Mouse (Mus musculus): ENCODE measurements around the gene Cryba4. TPM values are rescaled to one million over a fixed set of nuclear protein-coding genes. Genes with fewer than 3 reads are reported as not detected.

The Cryba4 gene
- polyA plus RNA-seq, 1 experiment from 2014 or later, result 1.5 TPM

- 76% methylated on average over 9 of the region's 9 CpGs for WGBS
- H3K9me3 ChIP-seq, result no peaks in the 10 kb centered on the region
- H3K4me2 ChIP-seq, result no peak overlapping the region
- H3K27me3 ChIP-seq, result no peaks in the 10 kb centered on the region
- H3K4me1 ChIP-seq (replicated peaks), result peaks cover 23% of the 10 kb centered on the region
- no peak for ATAC-seq (ENCODE audit: low FRiP score, low read depth)
- no peak overlapping the region for H3K9ac ChIP-seq
- peak overlapping the region; percentile 59; the same call in 1 of the 2 replicates for H3K27ac ChIP-seq (replicated peaks)
- no peaks in the 10 kb centered on the region for H3K36me3 ChIP-seq
- no peak overlapping the region for H3K4me3 ChIP-seq
These were observed 4.1 kb upstream of the Cryba4 start for GRCm38 (mm10) chr5:112256457-112256856.

DNA sequence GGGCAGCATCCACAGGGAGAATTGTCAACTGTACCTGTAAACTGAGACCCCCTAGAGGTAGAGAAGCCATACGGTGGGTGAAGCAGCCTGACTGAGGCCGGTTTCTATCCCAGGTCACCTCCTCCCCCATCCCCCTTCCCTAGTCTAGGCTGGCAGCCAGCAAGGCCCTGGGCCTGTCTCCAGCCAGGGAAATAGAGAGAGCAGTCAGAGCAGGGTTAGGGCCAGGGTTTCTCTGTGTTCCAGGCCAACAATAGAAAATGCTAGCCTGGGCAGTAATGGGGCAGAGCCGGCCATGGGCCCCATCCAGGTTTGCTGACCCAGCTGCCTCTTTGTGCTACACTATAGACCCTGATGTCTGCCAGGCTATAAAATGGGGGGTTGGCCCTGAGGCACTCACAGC, 3.1 kb upstream of the Cryba4 start, which contains the start of gene Crybb1:
Crybb1 (plus strand) TSS at position 390 of the 400 bp plus-strand sequence.
- H3K4me1 ChIP-seq (replicated peaks), result peaks cover 23% of the 10 kb centered on the region
- WGBS, result 51% methylated on average over 3 of the region's 3 CpGs
- H3K36me3 ChIP-seq, result no peaks in the 10 kb centered on the region
- H3K4me2 ChIP-seq, result no peak within 1 kb of the TSS
- 0 out of 2 replicates have a peak, but pooled peaks have one; percentile 31 for ATAC-seq (ENCODE audit: low FRiP score, low read depth)
- no peak within 1 kb of the TSS for H3K9ac ChIP-seq
- no peaks in the 10 kb centered on the region for H3K27me3 ChIP-seq
- peak within 1 kb of the TSS; percentile 59 for H3K27ac ChIP-seq (replicated peaks)
- no peaks in the 10 kb centered on the region for H3K9me3 ChIP-seq
- H3K4me3 ChIP-seq, result no peak within 1 kb of the TSS

DNA sequence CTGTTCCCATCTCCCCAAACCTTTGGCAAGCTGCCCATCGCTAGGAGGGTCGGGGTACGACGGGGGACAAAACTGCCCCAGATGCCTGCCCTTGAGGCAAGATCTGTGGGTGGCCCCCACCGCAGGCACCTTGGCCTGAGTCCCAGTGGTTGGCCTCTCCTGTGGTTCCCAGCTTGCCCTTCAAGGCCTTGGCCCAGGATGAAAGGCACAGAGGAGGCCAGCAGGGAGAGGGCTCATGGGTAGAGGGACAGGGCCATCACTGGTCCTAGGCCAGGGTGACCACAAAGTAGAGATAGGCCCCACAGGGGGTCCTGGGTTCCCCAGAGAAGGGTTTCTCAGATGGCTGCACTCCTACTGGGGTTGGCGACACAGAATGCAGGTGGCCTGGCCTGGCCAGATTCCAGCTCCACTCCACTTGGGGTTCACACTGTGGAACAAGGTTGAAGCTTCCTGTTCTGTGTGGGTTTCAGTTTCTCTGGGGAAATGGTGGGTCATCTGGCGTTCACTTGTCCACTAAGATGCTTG, 2.0 kb upstream of the Cryba4 start:
- Histone ChIP-seq H3K36me3 (no peaks in the 10 kb centered on the region), H3K4me2 (no peak overlapping the region), H3K4me3 (no peak overlapping the region), H3K9me3 (no peaks in the 10 kb centered on the region), H3K4me1 (replicated peaks) (peaks cover 23% of the 10 kb centered on the region), H3K27ac (replicated peaks) (0 out of 2 replicates have a peak overlapping the region, but pooled peaks have one; percentile 8), H3K9ac (no peak overlapping the region), H3K27me3 (no peaks in the 10 kb centered on the region)
- ATAC-seq (ENCODE audit: low FRiP score, low read depth), result peak; percentile 28; the same call in 1 of the 2 replicates
- 53% methylated on average over 7 of the region's 7 CpGs for WGBS

DNA sequence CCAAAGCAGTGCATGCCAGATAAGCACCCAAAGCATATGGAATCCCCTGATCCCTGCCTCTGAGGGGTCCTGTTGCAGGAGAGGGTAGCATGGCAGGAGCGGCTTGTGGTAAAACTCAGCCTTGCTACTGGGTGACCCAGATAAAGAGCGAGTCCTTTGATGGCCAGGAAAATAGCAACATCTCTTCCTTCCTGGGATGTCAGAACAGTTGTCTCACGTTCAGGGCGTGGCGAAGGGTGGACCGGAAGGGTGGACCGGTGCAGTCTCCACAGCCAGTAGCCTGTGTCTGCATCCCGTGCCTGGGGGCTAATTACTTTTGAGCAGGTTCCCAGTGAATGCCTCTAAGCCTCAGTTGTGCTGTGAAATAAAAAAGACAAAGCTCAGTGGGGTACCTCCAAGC, 851 bp upstream of the Cryba4 start:
- H3K4me2 ChIP-seq, result no peak overlapping the region

DNA sequence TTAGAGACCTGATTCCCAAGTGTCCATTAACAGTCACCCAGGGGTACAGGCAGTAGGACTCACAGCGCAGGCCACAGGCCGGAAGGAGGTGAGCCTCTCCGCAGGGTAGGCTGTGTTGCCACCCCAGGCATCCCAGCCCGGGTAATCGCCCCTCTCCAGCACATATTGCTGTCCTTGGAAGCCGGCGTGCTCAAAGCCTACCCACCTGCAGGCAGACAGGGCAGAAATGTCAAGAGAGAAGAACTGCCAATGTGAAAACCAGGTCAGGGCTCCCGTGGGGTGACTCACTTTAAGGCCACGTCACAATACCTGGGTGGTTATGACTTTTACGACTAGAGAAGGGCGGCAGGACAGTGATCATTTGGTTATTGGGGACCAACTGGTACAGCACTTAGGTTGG, 3.2 kb downstream of the Cryba4 start:
- Histone ChIP-seq H3K4me3 (no peak overlapping the region), H3K27ac (replicated peaks) (no peak overlapping the region), H3K4me2 (no peak overlapping the region), H3K27me3 (no peaks in the 10 kb centered on the region), H3K9ac (no peak overlapping the region), H3K4me1 (replicated peaks) (peaks cover under 1% of the 10 kb centered on the region; the same call in 1 of the 2 replicates), H3K9me3 (no peaks in the 10 kb centered on the region), H3K36me3 (no peaks in the 10 kb centered on the region)
- ATAC-seq (ENCODE audit: low FRiP score, low read depth), result no peak
- WGBS, result 89% methylated on average over 11 of the region's 11 CpGs

More for the DNA sequence above, 851 bp upstream of the Cryba4 start:
- Histone ChIP-seq H3K27me3 (no peaks in the 10 kb centered on the region), H3K36me3 (no peaks in the 10 kb centered on the region), H3K4me1 (replicated peaks) (peaks cover 23% of the 10 kb centered on the region), H3K4me3 (no peak overlapping the region), H3K9me3 (no peaks in the 10 kb centered on the region), H3K9ac (no peak overlapping the region), H3K27ac (replicated peaks) (no peak overlapping the region)
- 34% methylated on average over 8 of the region's 8 CpGs for WGBS
- no peak for ATAC-seq (ENCODE audit: low FRiP score, low read depth)

DNA sequence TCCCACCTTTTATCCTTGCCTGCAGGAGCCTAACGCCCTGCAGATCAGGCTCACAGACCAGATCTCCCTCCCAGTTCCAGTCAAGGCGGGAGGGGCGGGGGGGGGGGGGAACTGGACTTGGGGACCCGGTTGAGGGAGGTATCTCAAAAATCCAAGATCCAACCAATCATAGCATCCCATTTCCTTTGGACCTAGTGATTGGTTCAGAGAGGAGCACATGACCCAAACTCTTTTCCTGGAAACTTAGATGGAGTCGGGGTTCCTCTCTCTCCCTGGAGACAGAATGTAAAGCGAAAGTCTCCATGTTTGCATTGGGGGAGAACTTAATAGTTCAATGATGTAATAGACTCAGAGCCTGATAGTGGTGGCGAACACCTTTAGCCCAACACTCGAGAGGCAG, 4.9 kb downstream of the Cryba4 start:
- no peak for ATAC-seq (ENCODE audit: low FRiP score, low read depth)
- WGBS, result 46% methylated on average over 8 of the region's 8 CpGs
- no peaks in the 10 kb centered on the region for H3K9me3 ChIP-seq

GRCm38 (mm10) chr5:112244890-112245615, 7.3 kb downstream of the Cryba4 start:
- Histone ChIP-seq H3K27ac (replicated peaks) (no peak overlapping the region), H3K27me3 (no peaks in the 10 kb centered on the region), H3K9me3 (no peaks in the 10 kb centered on the region), H3K9ac (no peak overlapping the region), H3K36me3 (no peaks in the 10 kb centered on the region), H3K4me1 (replicated peaks) (peaks cover 6% of the 10 kb centered on the region; the same call in 1 of the 2 replicates), H3K4me2 (no peak overlapping the region), H3K4me3 (no peak overlapping the region)
- WGBS, result 52% methylated on average over 8 of the region's 8 CpGs
- ATAC-seq (ENCODE audit: low FRiP score, low read depth), result no peak

More for the DNA sequence above, 4.9 kb downstream of the Cryba4 start:
- no peaks in the 10 kb centered on the region for H3K4me1 ChIP-seq (replicated peaks)
- H3K9ac ChIP-seq, result no peak overlapping the region
- no peaks in the 10 kb centered on the region for H3K36me3 ChIP-seq
- H3K27me3 ChIP-seq, result no peaks in the 10 kb centered on the region
- no peak overlapping the region for H3K27ac ChIP-seq (replicated peaks)
- no peak overlapping the region for H3K4me3 ChIP-seq
- no peak overlapping the region for H3K4me2 ChIP-seq

DNA sequence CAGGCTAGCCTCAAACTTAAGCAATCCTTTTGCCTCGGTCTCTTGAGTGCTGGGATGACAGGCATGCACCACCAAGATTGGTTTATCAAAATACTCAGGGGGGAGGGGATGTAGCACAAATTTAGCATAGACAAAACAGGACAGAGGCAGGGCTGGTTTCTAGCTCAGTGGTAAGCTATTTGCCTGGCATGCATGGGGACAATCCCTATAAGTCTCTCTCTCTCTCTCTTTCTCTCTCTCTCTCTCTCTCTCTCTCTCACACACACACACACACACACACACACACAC, 8.1 kb downstream of the Cryba4 start:
- Histone ChIP-seq H3K27me3 (no peaks in the 10 kb centered on the region), H3K4me1 (replicated peaks) (peaks cover 6% of the 10 kb centered on the region; the same call in 1 of the 2 replicates), H3K4me2 (no peak overlapping the region), H3K27ac (replicated peaks) (no peak overlapping the region), H3K36me3 (no peaks in the 10 kb centered on the region), H3K9ac (no peak overlapping the region), H3K9me3 (no peaks in the 10 kb centered on the region), H3K4me3 (no peak overlapping the region)
- no peak for ATAC-seq (ENCODE audit: low FRiP score, low read depth)
- 93% methylated on average over 1 of the region's 1 CpGs for WGBS

DNA sequence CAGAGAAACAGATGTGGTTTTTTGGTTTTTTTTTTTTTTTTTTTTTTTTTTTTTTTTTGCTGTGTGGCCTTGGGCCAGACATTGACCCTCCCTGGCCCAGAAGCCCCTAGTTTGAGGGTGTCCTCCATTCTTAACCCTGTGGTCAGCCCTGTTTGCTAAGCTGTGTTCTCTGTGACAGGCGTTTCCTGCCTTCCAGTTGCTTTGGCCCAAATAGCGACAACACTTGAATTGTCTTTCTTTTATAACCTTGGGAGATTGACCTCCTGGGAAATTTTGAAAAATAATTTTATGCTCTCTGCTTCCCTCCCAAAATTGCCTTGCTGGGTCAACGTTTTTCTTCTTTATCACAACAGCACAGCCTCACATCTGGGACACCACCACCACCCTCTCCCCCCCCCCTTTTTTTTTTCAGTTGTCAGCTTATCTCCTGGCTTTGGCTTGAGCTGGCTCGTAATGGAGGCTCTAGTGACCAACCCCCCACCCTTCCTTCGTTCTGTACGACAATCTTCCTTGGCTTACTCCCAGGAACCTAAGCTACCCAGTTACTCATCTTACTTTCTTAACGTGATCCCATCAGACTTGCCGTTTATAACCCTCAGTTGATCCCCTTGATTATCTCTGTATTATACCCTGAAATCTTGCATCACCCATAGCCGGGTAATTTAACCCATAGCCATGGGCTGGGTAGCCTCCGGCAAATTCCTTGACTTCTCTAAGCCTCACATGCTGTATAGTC, 8.6 kb downstream of the Cryba4 start:
- Histone ChIP-seq H3K27ac (replicated peaks) (no peak overlapping the region), H3K27me3 (no peaks in the 10 kb centered on the region), H3K4me1 (replicated peaks) (peaks cover 8% of the 10 kb centered on the region; the same call in 1 of the 2 replicates), H3K9me3 (no peaks in the 10 kb centered on the region), H3K9ac (no peak overlapping the region), H3K4me2 (no peak overlapping the region), H3K36me3 (no peaks in the 10 kb centered on the region), H3K4me3 (no peak overlapping the region)
- WGBS, result 72% methylated on average over 10 of the region's 10 CpGs
- ATAC-seq (ENCODE audit: low FRiP score, low read depth), result no peak

DNA sequence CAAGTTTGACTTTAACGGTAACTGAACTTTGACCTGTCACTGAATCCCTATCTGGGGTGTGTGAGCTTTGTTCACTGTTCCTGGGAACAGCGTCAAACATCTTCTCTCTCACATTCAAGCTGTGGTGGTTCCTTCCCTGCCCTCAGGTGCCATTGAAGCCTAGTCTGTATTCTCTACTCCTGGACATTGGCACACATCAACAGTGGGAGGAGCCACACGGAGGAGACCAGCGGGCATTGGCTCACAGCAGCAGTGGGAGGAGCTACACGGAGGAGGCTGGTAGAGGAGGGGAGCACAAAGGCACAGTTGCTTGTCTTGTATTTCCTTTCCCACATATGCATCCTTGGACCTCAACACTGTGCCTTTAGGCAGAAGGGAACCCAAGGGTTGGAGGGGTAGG, 9.3 kb downstream of the Cryba4 start:
- no peak for ATAC-seq (ENCODE audit: low FRiP score, low read depth)
- Histone ChIP-seq H3K27me3 (no peaks in the 10 kb centered on the region), H3K4me2 (no peak overlapping the region), H3K9ac (no peak overlapping the region), H3K4me3 (no peak overlapping the region), H3K36me3 (no peaks in the 10 kb centered on the region), H3K4me1 (replicated peaks) (peaks cover 15% of the 10 kb centered on the region; the same call in 1 of the 2 replicates), H3K27ac (replicated peaks) (no peak overlapping the region), H3K9me3 (no peaks in the 10 kb centered on the region)
- 50% methylated on average over 5 of the region's 5 CpGs for WGBS

DNA sequence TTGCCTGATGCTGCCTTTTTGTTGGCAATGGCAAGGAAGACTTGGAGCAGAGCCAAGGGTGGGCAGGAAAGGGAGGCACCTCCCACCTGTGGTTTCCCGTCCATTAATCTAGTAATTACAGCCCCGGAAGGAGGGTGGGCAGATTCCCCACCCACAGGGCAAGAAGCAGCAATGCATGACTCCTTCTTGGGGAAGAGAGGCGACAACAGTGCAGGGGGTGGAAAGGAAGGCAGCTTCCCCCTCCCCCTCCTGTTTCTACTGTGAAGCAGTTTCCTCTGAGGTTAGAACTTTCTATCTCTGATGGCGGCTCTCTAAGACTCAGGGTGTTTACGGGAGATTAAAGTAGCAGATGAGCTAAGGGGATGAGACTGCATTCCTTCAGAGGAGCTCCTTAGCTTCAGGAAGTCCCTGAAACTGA, 9.9 kb downstream of the Cryba4 start:
- 58% methylated on average over 5 of the region's 5 CpGs for WGBS
- no peaks in the 10 kb centered on the region for H3K9me3 ChIP-seq
- no peak overlapping the region for H3K4me2 ChIP-seq
- H3K4me3 ChIP-seq, result no peak overlapping the region
- H3K27me3 ChIP-seq, result no peaks in the 10 kb centered on the region
- ATAC-seq (ENCODE audit: low FRiP score, low read depth), result no peak
- no peak overlapping the region for H3K9ac ChIP-seq
- peaks cover 20% of the 10 kb centered on the region for H3K4me1 ChIP-seq (replicated peaks)
- H3K36me3 ChIP-seq, result no peaks in the 10 kb centered on the region
- H3K27ac ChIP-seq (replicated peaks), result no peak overlapping the region

GRCm38 (mm10) chr5:112241849-112242248, 10.5 kb downstream of the Cryba4 start:
- H3K4me2 ChIP-seq, result no peak overlapping the region
- no peaks in the 10 kb centered on the region for H3K27me3 ChIP-seq
- H3K27ac ChIP-seq (replicated peaks), result no peak overlapping the region
- ATAC-seq (ENCODE audit: low FRiP score, low read depth), result no peak
- WGBS, result 82% methylated on average over 2 of the region's 2 CpGs
- H3K9ac ChIP-seq, result no peak overlapping the region
- no peaks in the 10 kb centered on the region for H3K36me3 ChIP-seq
- H3K4me3 ChIP-seq, result no peak overlapping the region
- H3K9me3 ChIP-seq, result no peaks in the 10 kb centered on the region
- peaks cover 26% of the 10 kb centered on the region for H3K4me1 ChIP-seq (replicated peaks)
